Mouse (Mus musculus): ENCODE results near the gene Mmd. TPM values are rescaled to one million over a fixed set of nuclear protein-coding genes. Genes with fewer than 3 reads are reported as not detected.

The Mmd gene
- total RNA-seq, 1 experiment from 2014 or later: 23.5 TPM

DNA sequence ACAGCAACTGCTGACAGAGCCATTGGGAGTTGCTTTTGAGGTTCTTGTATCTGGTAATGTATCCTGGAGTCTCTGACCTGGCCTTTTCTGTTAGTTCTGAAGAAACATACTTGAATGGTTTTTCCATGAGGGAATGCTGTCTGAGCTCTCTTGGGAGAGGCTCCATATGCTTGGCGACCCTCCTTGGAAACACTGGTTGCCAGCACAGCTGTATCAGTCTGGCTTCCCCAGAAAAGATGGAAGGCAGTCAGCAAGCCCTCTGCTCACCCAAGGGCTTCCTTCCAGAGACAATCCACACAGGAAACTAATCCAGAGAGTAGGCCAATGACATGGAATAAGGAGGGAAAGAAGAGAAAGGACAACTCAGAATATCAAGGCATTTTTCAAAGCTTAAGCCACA lies 77.6 kb downstream of the Mmd start:
- ATAC-seq (replicated peaks; ENCODE audit: insufficient number of reproducible peaks, low FRiP score, low TSS enrichment, poor library complexity, severe bottlenecking): no peak

Other genes starting within 250 kb of the Mmd start
- 16.6 to 23.5 TPM (median 17.7 TPM) in 3 replicates for gene Pctp, start 246.6 kb upstream of the Mmd start, total RNA-seq (2017)
- not detected in 3 replicates for gene Tmem100, start 219.1 kb upstream of the Mmd start, total RNA-seq (2017)
- gene Gm45716, start 61.8 kb upstream of the Mmd start, total RNA-seq (2017): 25.2 to 33.2 TPM (median 32.0 TPM) in 3 replicates
- gene Hlf, start 141.4 kb downstream of the Mmd start, total RNA-seq (2017): 1.7 TPM in 1 of 3 replicates, not detected in the others

Data from monocyte, adult 5-6 weeks (primary cell).